Mouse (Mus musculus): Measurements from ENCODE around the gene Mfsd9. TPM values are rescaled to one million over a fixed set of nuclear protein-coding genes. Genes with fewer than 3 reads are reported as not detected.

Gene Mfsd9
- total and polyA plus RNA-seq, 2 experiments from 2014 or later = 1.2 to 3.5 TPM

DNA sequence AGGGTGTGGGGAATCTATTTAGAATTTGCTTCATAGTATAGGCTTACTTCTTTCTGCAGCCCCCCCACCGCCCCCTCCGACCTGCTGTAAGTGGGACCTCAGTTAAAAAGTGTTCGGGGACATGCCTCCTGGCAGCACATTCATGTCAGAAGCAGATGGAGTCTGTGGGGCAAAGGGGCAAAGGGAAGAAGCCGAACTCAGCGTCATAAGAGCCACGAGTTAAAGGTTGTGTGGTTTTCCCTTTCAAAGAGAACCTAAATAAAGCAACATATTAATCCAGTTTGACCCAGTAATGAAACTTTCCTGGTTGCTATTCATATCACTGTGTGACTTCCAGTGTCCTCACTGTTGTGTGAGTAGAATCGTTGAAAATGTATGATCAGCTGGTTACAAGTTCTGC is 63.1 kb downstream of the Mfsd9 start:
- DNase-seq (ENCODE audit: low spot score) (no peak), ATAC-seq (ENCODE audit: insufficient read depth, low read depth) (no peak)
- no peak overlapping the region for H3K4me2 ChIP-seq (ENCODE audit: low read depth, low read length)
- H3K27me3 ChIP-seq (ENCODE audit: control insufficient read depth, insufficient read depth, low read length) = no peaks in the 10 kb centered on the region
- no peaks in the 10 kb centered on the region for H3K36me3 ChIP-seq (replicated peaks; ENCODE audit: control insufficient read depth, insufficient read depth, low read length)
- TF ChIP-seq CTCF (IDR thresholded peaks at IDR 0.05; ENCODE audit: low read depth) (no peak), EP300 (IDR thresholded peaks at IDR 0.05; ENCODE audit: low read depth) (no peak)
- no peaks in the 10 kb centered on the region for H3K9me3 ChIP-seq (replicated peaks; ENCODE audit: control insufficient read depth, low read length)
- no peak overlapping the region for H3K9ac ChIP-seq (replicated peaks; ENCODE audit: low read depth, low read length)
- WGBS = 83% methylated on average over 7 of the region's 7 CpGs
- no peak overlapping the region for H3K4me3 ChIP-seq (ENCODE audit: low read depth, low read length)
- H3K27ac ChIP-seq (ENCODE audit: low read depth) = no peak overlapping the region
- no peaks in the 10 kb centered on the region for H3K4me1 ChIP-seq (ENCODE audit: control insufficient read depth, insufficient read depth)

DNA sequence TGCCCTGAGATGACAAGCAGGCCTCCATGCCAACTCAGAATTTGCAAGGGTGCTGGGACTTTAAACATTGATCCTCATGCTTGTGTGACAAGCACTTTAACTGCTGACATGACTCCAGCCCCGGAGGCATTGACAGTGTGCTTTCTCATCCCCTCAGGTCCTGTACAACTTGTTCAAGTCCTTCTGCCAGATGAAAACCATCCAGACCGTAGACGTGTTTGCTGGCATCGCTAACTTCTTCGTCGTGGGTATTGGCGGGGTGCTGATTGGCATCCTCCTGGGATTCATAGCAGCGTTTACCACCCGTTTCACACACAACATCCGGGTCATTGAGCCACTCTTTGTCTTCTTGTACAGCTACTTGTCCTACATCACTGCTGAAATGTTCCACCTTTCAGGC is 64.4 kb downstream of the Mfsd9 start:
- ATAC-seq (ENCODE audit: insufficient read depth, low read depth) = no peak
- Histone ChIP-seq H3K4me1 (ENCODE audit: control insufficient read depth, insufficient read depth) (no peaks in the 10 kb centered on the region), H3K9me3 (replicated peaks; ENCODE audit: control insufficient read depth, low read length) (no peaks in the 10 kb centered on the region), H3K4me3 (ENCODE audit: low read depth, low read length) (no peak overlapping the region), H3K27ac (ENCODE audit: low read depth) (no peak overlapping the region), H3K9ac (replicated peaks; ENCODE audit: low read depth, low read length) (no peak overlapping the region), H3K36me3 (replicated peaks; ENCODE audit: control insufficient read depth, insufficient read depth, low read length) (no peaks in the 10 kb centered on the region), H3K27me3 (ENCODE audit: control insufficient read depth, insufficient read depth, low read length) (no peaks in the 10 kb centered on the region), H3K4me2 (ENCODE audit: low read depth, low read length) (no peak overlapping the region)
- DNase-seq (ENCODE audit: low spot score) = no peak
- TF ChIP-seq EP300 (IDR thresholded peaks at IDR 0.05; ENCODE audit: low read depth) (no peak), CTCF (IDR thresholded peaks at IDR 0.05; ENCODE audit: low read depth) (no peak)
- WGBS = 83% methylated on average over 10 of the region's 10 CpGs

Other genes with a start within 250 kb of the Mfsd9 start
- not detected in 2 replicates for gene Slc9a4, start 210.6 kb downstream of the Mfsd9 start, total RNA-seq (2014; rRNA removed; ENCODE audit: low replicate concordance)
- not detected in 2 replicates for gene Slc9a4, start 210.6 kb downstream of the Mfsd9 start, polyA plus RNA-seq (2015; fragmentation: Nextera tagmentation; extraction: Ambion mirVana)
- 0.35 and 4.6 TPM in 2 replicates for gene Slc9a2, start 110.1 kb downstream of the Mfsd9 start, total RNA-seq (2014; rRNA removed; ENCODE audit: low replicate concordance)
- gene Slc9a2, start 110.1 kb downstream of the Mfsd9 start, polyA plus RNA-seq (2015; fragmentation: Nextera tagmentation; extraction: Ambion mirVana) = 0.64 and 0.67 TPM in 2 replicates
- gene Tmem182, start 14.9 kb upstream of the Mfsd9 start, total RNA-seq (2014; rRNA removed; ENCODE audit: low replicate concordance) = 117 and 125 TPM in 2 replicates
- 102 and 103 TPM in 2 replicates for gene Tmem182, start 14.9 kb upstream of the Mfsd9 start, polyA plus RNA-seq (2015; fragmentation: Nextera tagmentation; extraction: Ambion mirVana)